In the genomic region with DNA sequence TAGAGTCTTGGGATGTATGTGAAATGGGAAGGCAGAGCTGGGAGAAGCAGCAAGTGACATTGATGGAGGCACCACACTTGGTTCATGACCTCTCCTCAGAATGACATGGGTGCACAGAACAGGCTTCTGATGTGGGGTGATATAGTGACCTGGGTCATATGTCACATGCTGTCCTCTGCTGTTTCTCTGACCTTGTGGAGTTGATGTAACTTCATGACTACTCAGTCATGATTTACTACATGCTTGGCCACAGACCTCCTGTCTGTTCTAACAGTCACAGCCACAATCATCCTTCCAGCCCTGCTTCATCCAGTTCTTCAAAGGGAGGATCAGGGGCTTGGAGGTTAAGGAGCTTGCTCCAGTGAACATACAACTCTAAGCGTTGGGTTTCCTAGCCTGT, we compare ENCODE assay signal across 16 mouse cellular contexts. TPM values are rescaled to one million over a fixed set of nuclear protein-coding genes. Genes with fewer than 3 reads are reported as not detected.
"Had no signal": no experiment of that assay in that cellular context is flagged by ENCODE, and none has a peak within 500 bp of the region (broad histone marks: within the 10 kb centered on the region; RNA-seq: fewer than 3 reads in every experiment).

No protein-coding gene starts in this region.

- DNase-seq: gastrocnemius, adult 2 months; gastrocnemius, postnatal 10 days; gastrocnemius, postnatal 25 days; heart, adult 18-20 months; heart, postnatal 10 days; heart, postnatal 4 days; kidney, adult 18-20 months; kidney, adult 8-10 months; kidney, postnatal 10 days; kidney, postnatal 25 days; kidney, postnatal 4 days; liver; liver, embryonic 13.5 days; liver, postnatal 0 days had no signal

RNA-seq across cellular contexts. Expression of a gene that starts 5.4 kb away (rescaled TPM):
- total RNA-seq: granulocyte monocyte progenitor cell, adult 5-6 weeks had no signal
- polyA plus RNA-seq: inflammation-experienced regulatory T-cells, adult 6 months had no signal

RNA-seq across cellular contexts. Expression of a gene that starts 42.3 kb away (rescaled TPM):
- total RNA-seq: granulocyte monocyte progenitor cell, adult 5-6 weeks had no signal
